Mouse (Mus musculus): Measurements from ENCODE around the gene Prkn.

GRCm38 (mm10) chr17:11995522-11995921 is 1155.3 kb downstream of the Prkn start:
- no peak for TF ChIP-seq CTCF (IDR thresholded peaks at IDR 0.05; ENCODE audit: extremely low read depth, insufficient read depth, low read length)
- TF ChIP-seq POLR2A (IDR thresholded peaks at IDR 0.05; ENCODE audit: extremely low read depth, insufficient read depth, low read length): no peak
